Mouse (Mus musculus) embryonic stem cell, embryonic (primary cell): ENCODE measurements at regions not wholly inside any gene's neighbourhood (a gene's known extent, or its start where the extent isn't known, plus 50 kb on each side); places are given as distances from the start of the nearest gene placed in this dataset.

Experiments used
- CTCF ChIA-PET, 4 experiments: fragments of 300-600 bp in 2 of 4; fragments of 350-600 bp in 2 of 4; sonication (Branson Sonifier 250); formaldehyde crosslinking; loops; one replicate each; lab custom pipeline; 2022; ENCODE audit warnings: inconsistent platforms in 2 of 4; lab: Charles Lee
- POLR2A ChIA-PET, 4 experiments: fragments of 300-600 bp in 2 of 4; fragments of 350-600 bp in 2 of 4; sonication (Branson Sonifier 250); formaldehyde crosslinking; loops; one replicate each; lab custom pipeline; 2022; ENCODE audit warnings: antibody characterized with exemption in 4 of 4, inconsistent platforms in 1 of 4; lab: Charles Lee

DNA sequence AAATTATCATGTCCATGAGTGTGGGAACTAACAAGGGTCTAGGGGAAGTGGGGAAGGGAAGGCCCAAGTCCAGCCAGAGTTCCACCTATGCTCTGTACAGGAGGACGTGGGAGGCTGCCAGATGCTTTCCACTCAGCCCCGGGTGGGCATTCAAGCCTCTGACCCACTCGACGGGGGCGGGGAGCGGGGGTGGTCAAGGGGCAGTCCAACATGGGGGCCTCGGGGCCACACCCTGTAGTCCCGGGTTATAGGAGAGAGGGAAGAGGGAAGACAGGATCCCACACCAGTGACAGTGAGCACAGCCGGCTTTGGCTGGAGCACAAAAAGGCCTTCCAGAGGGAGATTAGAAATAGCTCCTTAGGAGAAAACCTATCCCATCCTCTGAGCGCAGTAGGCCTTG, 283.1 kb upstream of the Ddi1 start:
- ChIA-PET CTCF (interaction anchor here in 1 of 4 experiments (0.7 kb wide), 1 partner anchor 17 kb away, joined by 3 read pairs; no protein-coding TSS in a partner anchor), POLR2A (no interaction called here)

- ChIA-PET POLR2A (no interaction called here), CTCF (no interaction called here)
Observed at GRCm38 (mm10) chr9:6540178-6540700, 270.6 kb upstream of the Ddi1 start.

- CTCF ChIA-PET = no interaction called here
Observed at GRCm38 (mm10) chr9:6528836-6529235, 259.2 kb upstream of the Ddi1 start.

DNA sequence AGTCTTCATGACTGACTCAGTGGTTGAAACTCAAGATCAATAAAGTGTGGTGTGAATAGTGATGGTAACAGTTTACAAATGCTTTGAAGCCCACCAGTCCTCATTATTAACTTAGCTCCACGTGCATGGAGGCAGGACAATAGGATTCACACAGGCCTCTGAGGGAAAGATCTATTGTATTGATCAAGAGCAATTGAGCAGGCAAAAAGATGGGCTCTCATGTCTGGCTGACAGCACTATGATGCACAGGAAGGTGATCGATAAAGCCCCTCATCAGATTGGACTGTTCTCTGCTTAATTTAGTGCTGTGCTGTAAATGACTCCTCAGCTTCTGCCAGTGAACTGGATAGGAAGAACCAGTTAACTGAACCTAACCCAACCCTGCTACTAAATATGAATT, 247.5 kb upstream of the Ddi1 start:
- ChIA-PET CTCF (no interaction called here), POLR2A (no interaction called here)

More at GRCm38 (mm10) chr9:6528836-6529235, 259.2 kb upstream of the Ddi1 start:
- POLR2A ChIA-PET = no interaction called here

GRCm38 (mm10) chr9:6497786-6498185, 228.1 kb upstream of the Ddi1 start:
- POLR2A ChIA-PET = no interaction called here
- CTCF ChIA-PET = interaction anchor here in 1 of 4 experiments (0.6 kb wide), 1 partner anchor 181 kb away, joined by 3 read pairs; no protein-coding TSS in a partner anchor

DNA sequence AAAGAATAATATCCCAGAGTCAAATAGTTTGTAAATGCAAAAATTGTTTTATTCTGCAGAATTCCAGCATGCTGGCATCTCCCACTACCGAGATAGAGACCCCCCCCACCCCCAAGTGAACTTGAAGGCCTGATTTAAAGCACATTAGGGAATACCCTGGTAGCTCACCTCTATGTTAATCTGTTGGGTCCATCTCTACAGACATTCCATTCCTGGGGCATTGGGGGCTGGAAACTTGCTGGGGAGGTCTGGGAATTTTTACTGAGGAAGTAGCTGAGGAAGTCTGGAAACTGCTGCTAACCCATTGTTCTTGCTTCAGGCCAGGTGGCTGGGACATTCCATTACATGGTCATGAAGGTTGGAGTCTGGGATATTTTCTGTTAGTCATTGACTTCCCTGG, 210.8 kb upstream of the Ddi1 start:
- CTCF ChIA-PET = interaction anchor here in 2 of 4 experiments (0.6 kb wide), 2 partner anchors 92 to 190 kb away, joined by 4 to 5 read pairs; no protein-coding TSS in a partner anchor

GRCm38 (mm10) chr9:6454542-6454941, 184.9 kb upstream of the Ddi1 start:
- ChIA-PET CTCF (no interaction called here), POLR2A (no interaction called here)

More for the DNA sequence above, 210.8 kb upstream of the Ddi1 start:
- POLR2A ChIA-PET = no interaction called here

GRCm38 (mm10) chr9:6435236-6435635, 165.6 kb upstream of the Ddi1 start:
- CTCF ChIA-PET = no interaction called here
- POLR2A ChIA-PET = no interaction called here

DNA sequence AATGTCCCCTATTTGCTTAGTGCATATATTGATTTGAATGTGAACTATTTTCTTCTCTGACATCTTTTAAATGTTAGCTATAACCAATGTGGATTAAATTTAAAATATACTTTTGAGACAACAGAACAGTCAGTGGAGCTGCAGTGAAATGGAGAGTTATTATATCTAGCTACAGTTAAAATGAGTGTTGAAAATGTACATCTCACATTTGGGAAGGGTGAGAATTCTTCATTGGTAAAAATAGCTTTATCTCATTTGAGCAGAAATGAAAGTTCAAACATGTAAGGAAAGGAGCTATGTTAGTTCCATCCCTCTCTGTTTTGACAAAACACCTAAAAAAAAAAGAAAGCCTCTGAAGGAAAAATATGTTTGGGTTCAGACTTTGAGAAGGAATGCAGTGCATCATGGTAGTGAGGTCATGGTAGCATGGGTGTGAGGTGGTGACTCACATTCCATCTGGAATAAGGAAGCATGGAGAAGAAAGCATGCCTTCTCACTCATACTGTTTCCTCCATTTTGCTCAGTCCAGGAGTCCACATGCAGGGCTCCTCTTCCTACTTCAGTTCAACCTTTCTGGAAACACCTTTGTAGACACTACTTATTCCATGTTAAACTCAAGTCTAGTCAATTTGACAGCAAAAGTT, 164.3 kb upstream of the Ddi1 start:
- POLR2A ChIA-PET = no interaction called here
- CTCF ChIA-PET = no interaction called here

GRCm38 (mm10) chr9:6430859-6431258, 161.2 kb upstream of the Ddi1 start:
- POLR2A ChIA-PET = no interaction called here

GRCm38 (mm10) chr9:6430437-6430836, 160.8 kb upstream of the Ddi1 start:
- POLR2A ChIA-PET = no interaction called here
- CTCF ChIA-PET = interaction anchor here in 1 of 4 experiments (0.7 kb wide), 1 partner anchor 15 kb away, joined by 5 read pairs; no protein-coding TSS in a partner anchor

More at GRCm38 (mm10) chr9:6430859-6431258, 161.2 kb upstream of the Ddi1 start:
- CTCF ChIA-PET = interaction anchor here in 1 of 4 experiments (0.7 kb wide), 1 partner anchor 15 kb away, joined by 5 read pairs; no protein-coding TSS in a partner anchor
